Comparison of ENCODE assay signal across 14 mouse cellular contexts in the genomic region with DNA sequence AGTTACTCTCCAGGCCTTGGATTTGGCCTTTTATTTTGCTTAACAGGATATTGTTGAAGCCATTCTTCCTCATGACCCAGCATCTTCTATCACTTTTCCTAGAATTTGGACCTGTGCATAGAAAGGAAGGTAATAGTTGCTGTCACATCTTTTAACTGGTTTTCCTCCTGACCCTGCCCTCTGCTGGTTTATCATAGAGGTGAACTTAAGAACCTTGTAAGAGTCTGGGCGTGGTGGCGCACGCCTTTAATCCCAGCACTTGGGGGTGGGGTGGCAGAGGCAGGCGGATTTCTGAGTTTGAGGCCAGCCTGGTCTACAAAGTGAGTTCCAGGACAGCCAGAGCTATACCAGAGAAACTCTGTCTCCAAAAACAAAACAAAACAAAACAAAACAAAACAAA. TPM values are rescaled to one million over a fixed set of nuclear protein-coding genes. Genes with fewer than 3 reads are reported as not detected.
A peak's percentile ranks its signal among the peaks of the same experiment; 100 is the strongest.
DNase-seq lines count a peak whose midpoint lies in the region; ATAC-seq and TF ChIP-seq lines count a peak whose summit lies in the region.
"Had no signal": no experiment of that assay in that cellular context is flagged by ENCODE, and none has a peak within 500 bp of the region (broad histone marks: within the 10 kb centered on the region; RNA-seq: fewer than 3 reads in every experiment).

No protein-coding gene starts in this region.

- peaks cover 17% of the 10 kb centered on the region for H3K4me1 ChIP-seq in thymus, adult 2 months (replicated peaks; ENCODE audit: control insufficient read depth, insufficient read depth, low read length)
- peaks cover 92% of the 10 kb centered on the region for H3K4me1 ChIP-seq in liver, embryonic 15.5 days (replicated peaks)
- peaks cover 21% of the 10 kb centered on the region for H3K4me1 ChIP-seq in cerebellum, adult 2 months (ENCODE audit: control insufficient read depth, insufficient read depth, low read length)

- DNase-seq in thymus, adult 2 months: peak; percentile 33
- no peak for DNase-seq in thymus, adult 18-20 months
- peak; percentile 33 for DNase-seq in thymus, postnatal 4 days
- DNase-seq in cerebellum, adult 2 months: no peak
- DNase-seq in kidney, postnatal 14 days: no peak
- no peak for DNase-seq in spleen, postnatal 4 days (ENCODE audit: low spot score in 2 of 2)
- DNase-seq: embryo, embryonic 11 days; heart, postnatal 36 days; lung, postnatal 14 days had no signal

- no peak overlapping the region for H3K27ac ChIP-seq in thymus, adult 2 months (ENCODE audit: control insufficient read depth, insufficient read depth, low read length)
- H3K27ac ChIP-seq in liver, embryonic 15.5 days (replicated peaks): peak overlapping the region; percentile 64
- H3K27ac ChIP-seq in cerebellum, adult 2 months (ENCODE audit: insufficient read depth, low read length): no peak overlapping the region
- H3K27ac ChIP-seq: kidney, postnatal 0 days; midbrain, embryonic 12.5 days had no signal

- WGBS in thymus, adult 2 months: 62% methylated on average over 4 of the region's 4 CpGs
- 28% methylated on average over 4 of the region's 4 CpGs for WGBS in liver, embryonic 15.5 days (ENCODE audit: insufficient replicate concordance)
- 90% methylated on average over 4 of the region's 4 CpGs for WGBS in cerebellum, adult 2 months

- no peaks in the 10 kb centered on the region for H3K9me3 ChIP-seq in liver, embryonic 15.5 days (replicated peaks)
- H3K9me3 ChIP-seq: midbrain, embryonic 12.5 days had no signal

- no peaks in the 10 kb centered on the region for H3K36me3 ChIP-seq in thymus, adult 2 months (ENCODE audit: control insufficient read depth, insufficient read depth, low read length)
- H3K36me3 ChIP-seq in liver, embryonic 15.5 days (replicated peaks): no peaks in the 10 kb centered on the region
- H3K36me3 ChIP-seq: midbrain, embryonic 12.5 days had no signal

- no peak for TF ChIP-seq CTCF in thymus, adult 2 months (IDR thresholded peaks at IDR 0.05; ENCODE audit: borderline replicate concordance, control insufficient read depth, extremely low read depth, insufficient read depth, low read length, poor library complexity)
- TF ChIP-seq CTCF in cerebellum, adult 2 months (IDR thresholded peaks at IDR 0.05; ENCODE audit: borderline replicate concordance, insufficient read depth, low read depth, low read length): no peak

- peak; percentile 36 for ATAC-seq in activated CD4-positive, CD25-positive, alpha-beta regulatory T cell, adult 4 months
- peak; percentile 45; the same call in 1 of the 2 replicates for ATAC-seq in liver, embryonic 15.5 days (ENCODE audit: insufficient read depth)

- no peaks in the 10 kb centered on the region for H3K27me3 ChIP-seq in thymus, adult 2 months (ENCODE audit: control insufficient read depth, insufficient read depth, low read length)
- H3K27me3 ChIP-seq in liver, embryonic 15.5 days: no peaks in the 10 kb centered on the region
- no peaks in the 10 kb centered on the region for H3K27me3 ChIP-seq in cerebellum, adult 2 months (ENCODE audit: control insufficient read depth, insufficient read depth, low read length)
- H3K27me3 ChIP-seq: midbrain, embryonic 12.5 days had no signal

- TF ChIP-seq POLR2A in thymus, adult 2 months (IDR thresholded peaks at IDR 0.05; ENCODE audit: control insufficient read depth, extremely low read depth, insufficient read depth, low read length, poor library complexity): no peak
- no peak for TF ChIP-seq POLR2A in cerebellum, adult 2 months (IDR thresholded peaks at IDR 0.05; ENCODE audit: borderline replicate concordance, insufficient read depth, low read length)

- no peak overlapping the region for H3K4me3 ChIP-seq in thymus, adult 2 months (ENCODE audit: control insufficient read depth, insufficient read depth, low read length)
- no peak overlapping the region for H3K4me3 ChIP-seq in liver, embryonic 15.5 days (replicated peaks)
- no peak overlapping the region for H3K4me3 ChIP-seq in cerebellum, adult 2 months (replicated peaks; ENCODE audit: insufficient read depth, low read depth, low read length)
- H3K4me3 ChIP-seq: midbrain, embryonic 12.5 days; myocyte had no signal

- no peak overlapping the region for H3K4me2 ChIP-seq in liver, embryonic 15.5 days
- H3K4me2 ChIP-seq: midbrain, embryonic 12.5 days had no signal

- peak overlapping the region; percentile 28; the same call in 1 of the 2 replicates for H3K9ac ChIP-seq in liver, embryonic 15.5 days
- H3K9ac ChIP-seq: midbrain, embryonic 12.5 days had no signal

RNA-seq across cellular contexts. Expression of gene Larp1, which starts 9.8 kb away (rescaled TPM):
- polyA plus RNA-seq in thymus, adult 2 months (2012; rRNA removed): 54.4 and 64.4 TPM in 2 replicates
- polyA plus RNA-seq in activated CD4-positive, CD25-positive, alpha-beta regulatory T cell, adult 4 months (2017; shearing (Covaris generic)): 10 to 100 TPM; 20.0 to 26.8 TPM
- polyA plus RNA-seq in liver, embryonic 15.5 days (2015; fragmentation: Nextera tagmentation; extraction: Ambion mirVana): 17.3 and 19.8 TPM in 2 replicates
- 52.0 and 54.5 TPM in 2 replicates for polyA plus RNA-seq in cerebellum, adult 2 months (2012; rRNA removed)

Comparison
In these comparisons a context has a peak if more than half of its experiments do, and no peak if none do; other contexts are left out.
1. DNase-seq: peak in thymus, adult 2 months (single experiment) and thymus, postnatal 4 days (single experiment); none in thymus, adult 18-20 months (0 of 2), cerebellum, adult 2 months (0 of 2), kidney, postnatal 14 days (single experiment) and spleen, postnatal 4 days (0 of 2).